Mouse (Mus musculus): ENCODE results near the gene Syde1.

DNA sequence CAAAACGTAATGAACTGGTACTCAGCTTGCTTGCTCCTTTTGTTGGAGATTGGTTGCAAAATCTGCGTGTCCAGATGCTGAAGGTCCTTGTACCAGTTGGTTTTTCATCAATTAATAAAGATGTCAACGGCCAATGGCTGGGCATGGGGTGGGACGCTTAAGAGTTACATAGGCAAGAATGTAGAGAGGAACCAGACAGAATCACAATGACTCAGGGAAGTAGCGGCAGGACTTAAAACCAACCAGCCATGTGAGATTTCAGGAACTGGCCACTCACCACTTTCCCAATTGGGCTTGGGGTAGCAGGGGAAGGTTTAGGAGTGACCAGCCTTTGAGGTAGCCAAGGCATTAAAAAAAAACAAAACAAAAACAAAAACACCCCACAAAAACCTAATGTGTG lies 8.1 kb upstream of the Syde1 start:
- TF ChIP-seq CTCF (IDR thresholded peaks at IDR 0.05; ENCODE audit: borderline replicate concordance, extremely low read depth, insufficient read depth, insufficient read length) (no peak), POLR2A (IDR thresholded peaks at IDR 0.05; ENCODE audit: borderline replicate concordance, extremely low read depth, insufficient read depth, insufficient read length, poor library complexity, severe bottlenecking) (no peak)

All from brain, embryonic 14.5 days (tissue).